Mouse (Mus musculus): Measurements from ENCODE around the gene Luzp1. TPM values are rescaled to one million over a fixed set of nuclear protein-coding genes. Genes with fewer than 3 reads are reported as not detected.
A peak's percentile ranks its signal among the peaks of the same experiment; 100 is the strongest.

The Luzp1 gene
- polyA plus RNA-seq, 1 experiment from 2014 or later: 101 TPM

- H3K27me3 ChIP-seq: no peaks in the 10 kb centered on the region
- no peak for ATAC-seq (ENCODE audit: low FRiP score)
- no peak overlapping the region for H3K27ac ChIP-seq
- H3K4me3 ChIP-seq (replicated peaks): no peak overlapping the region
- H3K4me2 ChIP-seq: no peak overlapping the region
- peaks cover 4% of the 10 kb centered on the region; the same call in 1 of the 2 replicates for H3K4me1 ChIP-seq
- 94% methylated on average over 2 of the region's 2 CpGs for WGBS
- H3K9ac ChIP-seq: no peak overlapping the region
- no peaks in the 10 kb centered on the region for H3K9me3 ChIP-seq
- 0 out of 2 replicates have a peak, but pooled peaks cover 9% of the 10 kb centered on the region for H3K36me3 ChIP-seq (replicated peaks)
Measured at GRCm38 (mm10) chr4:136518141-136518540, 48.6 kb downstream of the Luzp1 start.

- Histone ChIP-seq H3K9ac (no peak overlapping the region), H3K36me3 (replicated peaks) (0 out of 2 replicates have a peak, but pooled peaks cover 9% of the 10 kb centered on the region), H3K4me3 (replicated peaks) (no peak overlapping the region), H3K27me3 (no peaks in the 10 kb centered on the region), H3K4me1 (peaks cover 4% of the 10 kb centered on the region; the same call in 1 of the 2 replicates), H3K9me3 (no peaks in the 10 kb centered on the region), H3K4me2 (no peak overlapping the region), H3K27ac (no peak overlapping the region)
- 95% methylated on average over 2 of the region's 2 CpGs for WGBS
- ATAC-seq (ENCODE audit: low FRiP score): no peak
Measured at GRCm38 (mm10) chr4:136518576-136518975, 49.0 kb downstream of the Luzp1 start.

- Histone ChIP-seq H3K4me3 (replicated peaks) (no peak overlapping the region), H3K9me3 (no peaks in the 10 kb centered on the region), H3K4me1 (peaks cover 4% of the 10 kb centered on the region; the same call in 1 of the 2 replicates), H3K27ac (no peak overlapping the region), H3K9ac (no peak overlapping the region), H3K27me3 (no peaks in the 10 kb centered on the region), H3K36me3 (replicated peaks) (0 out of 2 replicates have a peak, but pooled peaks cover 12% of the 10 kb centered on the region), H3K4me2 (no peak overlapping the region)
- no peak for ATAC-seq (ENCODE audit: low FRiP score)
Measured at GRCm38 (mm10) chr4:136519866-136520265, 50.3 kb downstream of the Luzp1 start.

GRCm38 (mm10) chr4:136521898-136522297 is 52.3 kb downstream of the Luzp1 start:
- Histone ChIP-seq H3K27me3 (no peaks in the 10 kb centered on the region), H3K4me3 (replicated peaks) (no peak overlapping the region), H3K9ac (no peak overlapping the region), H3K4me2 (no peak overlapping the region), H3K36me3 (replicated peaks) (0 out of 2 replicates have a peak, but pooled peaks cover 12% of the 10 kb centered on the region), H3K4me1 (no peaks in the 10 kb centered on the region), H3K9me3 (no peaks in the 10 kb centered on the region), H3K27ac (no peak overlapping the region)
- no peak for ATAC-seq (ENCODE audit: low FRiP score)
- 70% methylated on average over 5 of the region's 5 CpGs for WGBS

- Histone ChIP-seq H3K4me1 (no peaks in the 10 kb centered on the region), H3K27me3 (no peaks in the 10 kb centered on the region), H3K9ac (no peak overlapping the region), H3K36me3 (replicated peaks) (0 out of 2 replicates have a peak, but pooled peaks cover 16% of the 10 kb centered on the region), H3K27ac (no peak overlapping the region), H3K4me3 (replicated peaks) (no peak overlapping the region), H3K9me3 (no peaks in the 10 kb centered on the region), H3K4me2 (no peak overlapping the region)
- ATAC-seq (ENCODE audit: low FRiP score): no peak
- 84% methylated on average over 2 of the region's 2 CpGs for WGBS
Measured at GRCm38 (mm10) chr4:136524309-136524708, 54.7 kb downstream of the Luzp1 start.

- ATAC-seq (ENCODE audit: low FRiP score): no peak
- 21% methylated on average over 4 of the region's 4 CpGs for WGBS
- Histone ChIP-seq H3K27me3 (no peaks in the 10 kb centered on the region), H3K4me2 (no peak overlapping the region), H3K9me3 (no peaks in the 10 kb centered on the region), H3K9ac (no peak overlapping the region), H3K27ac (no peak overlapping the region), H3K36me3 (replicated peaks) (0 out of 2 replicates have a peak, but pooled peaks cover 18% of the 10 kb centered on the region), H3K4me3 (replicated peaks) (no peak overlapping the region), H3K4me1 (no peaks in the 10 kb centered on the region)
Measured at GRCm38 (mm10) chr4:136526412-136526811, 56.9 kb downstream of the Luzp1 start.

GRCm38 (mm10) chr4:136545151-136545550 is 75.6 kb downstream of the Luzp1 start:
- ATAC-seq (ENCODE audit: low FRiP score): no peak
- H3K27me3 ChIP-seq: no peaks in the 10 kb centered on the region
- WGBS: 89% methylated on average over 3 of the region's 3 CpGs
- no peak overlapping the region for H3K4me3 ChIP-seq (replicated peaks)
- H3K27ac ChIP-seq: 0 out of 2 replicates have a peak overlapping the region, but pooled peaks have one; percentile 3
- H3K9me3 ChIP-seq: no peaks in the 10 kb centered on the region
- H3K4me2 ChIP-seq: no peak overlapping the region
- H3K4me1 ChIP-seq: peaks cover 11% of the 10 kb centered on the region; the same call in 1 of the 2 replicates
- peaks cover 89% of the 10 kb centered on the region for H3K36me3 ChIP-seq (replicated peaks)
- H3K9ac ChIP-seq: no peak overlapping the region

GRCm38 (mm10) chr4:136546279-136547045 is 76.9 kb downstream of the Luzp1 start:
- peaks cover 11% of the 10 kb centered on the region; the same call in 1 of the 2 replicates for H3K4me1 ChIP-seq
- H3K27ac ChIP-seq: no peak overlapping the region
- WGBS: 86% methylated on average over 3 of the region's 3 CpGs
- no peak overlapping the region for H3K4me2 ChIP-seq
- no peak overlapping the region for H3K9ac ChIP-seq
- H3K4me3 ChIP-seq (replicated peaks): no peak overlapping the region
- H3K36me3 ChIP-seq (replicated peaks): peaks cover 92% of the 10 kb centered on the region
- H3K27me3 ChIP-seq: no peaks in the 10 kb centered on the region
- ATAC-seq (ENCODE audit: low FRiP score): no peak
- no peaks in the 10 kb centered on the region for H3K9me3 ChIP-seq

GRCm38 (mm10) chr4:136547721-136548120 is 78.2 kb downstream of the Luzp1 start:
- Histone ChIP-seq H3K4me1 (peaks cover 11% of the 10 kb centered on the region; the same call in 1 of the 2 replicates), H3K9ac (no peak overlapping the region), H3K27ac (no peak overlapping the region), H3K27me3 (no peaks in the 10 kb centered on the region), H3K4me3 (replicated peaks) (no peak overlapping the region), H3K36me3 (replicated peaks) (peaks cover 93% of the 10 kb centered on the region), H3K9me3 (no peaks in the 10 kb centered on the region), H3K4me2 (no peak overlapping the region)
- 89% methylated on average over 1 of the region's 1 CpGs for whole genome bisulfite sequencing
- no peak for ATAC-seq (ENCODE audit: low FRiP score)

- Histone ChIP-seq H3K9ac (no peak overlapping the region), H3K4me2 (no peak overlapping the region), H3K36me3 (replicated peaks) (peaks cover 93% of the 10 kb centered on the region), H3K27ac (peak overlapping the region; percentile 63), H3K4me3 (replicated peaks) (no peak overlapping the region), H3K27me3 (no peaks in the 10 kb centered on the region), H3K9me3 (no peaks in the 10 kb centered on the region), H3K4me1 (peaks cover 11% of the 10 kb centered on the region; the same call in 1 of the 2 replicates)
- WGBS: 19% methylated on average over 1 of the region's 1 CpGs
- ATAC-seq (ENCODE audit: low FRiP score): 0 out of 2 replicates have a peak, but pooled peaks have one; percentile 27
Measured at GRCm38 (mm10) chr4:136548381-136548801, 78.8 kb downstream of the Luzp1 start.

- Histone ChIP-seq H3K27ac (no peak overlapping the region), H3K36me3 (replicated peaks) (peaks cover 91% of the 10 kb centered on the region), H3K9ac (no peak overlapping the region), H3K4me1 (peaks cover 9% of the 10 kb centered on the region; the same call in 1 of the 2 replicates), H3K4me3 (replicated peaks) (no peak overlapping the region), H3K27me3 (no peaks in the 10 kb centered on the region), H3K9me3 (no peaks in the 10 kb centered on the region), H3K4me2 (no peak overlapping the region)
- ATAC-seq (ENCODE audit: low FRiP score): no peak
- WGBS: 70% methylated on average over 1 of the region's 1 CpGs
Measured at GRCm38 (mm10) chr4:136553108-136553507, 83.5 kb downstream of the Luzp1 start.

GRCm38 (mm10) chr4:136557638-136558037 is 88.1 kb downstream of the Luzp1 start:
- Histone ChIP-seq H3K9ac (no peak overlapping the region), H3K27me3 (no peaks in the 10 kb centered on the region), H3K36me3 (replicated peaks) (peaks cover 87% of the 10 kb centered on the region), H3K27ac (no peak overlapping the region), H3K4me1 (no peaks in the 10 kb centered on the region), H3K4me2 (no peak overlapping the region), H3K9me3 (no peaks in the 10 kb centered on the region), H3K4me3 (replicated peaks) (no peak overlapping the region)
- no peak for ATAC-seq (ENCODE audit: low FRiP score)
- 95% methylated on average over 2 of the region's 2 CpGs for WGBS

- Histone ChIP-seq H3K4me3 (replicated peaks) (no peak overlapping the region), H3K36me3 (replicated peaks) (peaks cover 89% of the 10 kb centered on the region), H3K27me3 (no peaks in the 10 kb centered on the region), H3K9ac (no peak overlapping the region), H3K9me3 (no peaks in the 10 kb centered on the region), H3K4me2 (no peak overlapping the region), H3K27ac (no peak overlapping the region), H3K4me1 (no peaks in the 10 kb centered on the region)
- 95% methylated on average over 2 of the region's 2 CpGs for WGBS
- no peak for ATAC-seq (ENCODE audit: low FRiP score)
Measured at GRCm38 (mm10) chr4:136559690-136560089, 90.1 kb downstream of the Luzp1 start.
